Mouse (Mus musculus) liver, embryonic 12.5 days (tissue): Measurements from ENCODE around the gene Pck1. TPM values are rescaled to one million over a fixed set of nuclear protein-coding genes. Genes with fewer than 3 reads are reported as not detected.

Source experiments
- ATAC-seq: fragments of 200-750 bp; cut with Nextera tagmentation; 2 replicates; pipeline ENCODE4 v1.8.0; 2017; ENCODE audit warnings: moderate number of reproducible peaks, mild to moderate bottlenecking, moderate library complexity
- H3K27ac ChIP-seq: fragments of 300-500 bp; sonication (generic); 2 replicates; pipeline ENCODE4 v1.5.1; 2016; ENCODE audit warnings: mild to moderate bottlenecking
- H3K27me3 ChIP-seq: fragments of 300-500 bp; sonication (generic); replicated peaks from 2 replicates; pipeline ENCODE4 v1.6.1; 2016; ENCODE audit warnings: mild to moderate bottlenecking, moderate library complexity
- H3K36me3 ChIP-seq: fragments of 300-500 bp; sonication (generic); 2 replicates; pipeline ENCODE4 v1.6.1; 2016; ENCODE audit warnings: mild to moderate bottlenecking, moderate library complexity
- H3K4me1 ChIP-seq: fragments of 300-500 bp; sonication (generic); 2 replicates; pipeline ENCODE4 v1.6.1; 2016
- H3K4me2 ChIP-seq: fragments of 300-500 bp; sonication (generic); 2 replicates; pipeline ENCODE4 v1.6.1; 2016; ENCODE audit warnings: mild to moderate bottlenecking, moderate library complexity
- H3K4me3 ChIP-seq: fragments of 300-500 bp; sonication (generic); 2 replicates; pipeline ENCODE4 v1.5.1; 2016; ENCODE audit warnings: mild to moderate bottlenecking, moderate library complexity
- H3K9ac ChIP-seq: fragments of 300-500 bp; sonication (generic); 2 replicates; pipeline ENCODE4 v1.6.1; 2016; ENCODE audit warnings: mild to moderate bottlenecking, moderate library complexity
- H3K9me3 ChIP-seq: fragments of 300-500 bp; sonication (generic); replicated peaks from 2 replicates; pipeline ENCODE4 v1.6.1; 2016; ENCODE audit warnings: mild to moderate bottlenecking, moderate library complexity
- WGBS: fragments of 180-500 bp; shearing (Covaris S2); methylation state at CpG from one replicate; pipeline ENCODE4 v1.1.7; 2016; ENCODE audit not compliant: insufficient replicate concordance; 5-methylcytosine and 5-hydroxymethylcytosine counted together
- polyA plus RNA-seq: library from polyadenylated mRNA; unstranded; fragments of >200 nt; fragmentation: Nextera tagmentation; extraction: Ambion mirVana; gene quantifications from 2 replicates; pipeline ENCODE4 v1.2.1, GENCODE M21; 2016

The Pck1 gene
- polyA plus RNA-seq, 1 experiment from 2014 or later = 0.07 TPM

DNA sequence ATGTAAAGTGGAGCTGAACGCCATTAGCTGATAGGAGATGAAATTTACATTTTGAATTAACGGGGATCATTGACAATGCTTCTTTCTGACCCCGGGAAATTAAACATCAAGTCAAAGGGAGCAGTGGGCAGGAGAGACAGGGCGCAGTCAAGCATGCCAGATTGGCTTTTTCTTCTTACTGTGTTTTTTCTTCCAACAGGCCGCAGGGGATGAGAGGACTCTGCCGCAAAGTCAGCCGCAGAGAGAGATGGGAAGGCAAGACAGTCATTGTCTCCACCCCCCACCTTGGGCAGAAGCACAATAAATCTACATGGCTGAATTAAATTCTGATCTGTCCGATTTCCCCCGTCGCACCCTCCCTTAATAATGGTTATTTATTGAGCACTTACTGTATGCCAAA, 12.5 kb downstream of the Pck1 start:
- no peak for ATAC-seq
- Histone ChIP-seq H3K27me3 (peaks cover 26% of the 10 kb centered on the region), H3K4me2 (no peak overlapping the region), H3K4me1 (no peaks in the 10 kb centered on the region), H3K9ac (no peak overlapping the region), H3K4me3 (no peak overlapping the region), H3K9me3 (no peaks in the 10 kb centered on the region), H3K27ac (no peak overlapping the region), H3K36me3 (no peaks in the 10 kb centered on the region)
- WGBS = 71% methylated on average over 10 of the region's 10 CpGs

DNA sequence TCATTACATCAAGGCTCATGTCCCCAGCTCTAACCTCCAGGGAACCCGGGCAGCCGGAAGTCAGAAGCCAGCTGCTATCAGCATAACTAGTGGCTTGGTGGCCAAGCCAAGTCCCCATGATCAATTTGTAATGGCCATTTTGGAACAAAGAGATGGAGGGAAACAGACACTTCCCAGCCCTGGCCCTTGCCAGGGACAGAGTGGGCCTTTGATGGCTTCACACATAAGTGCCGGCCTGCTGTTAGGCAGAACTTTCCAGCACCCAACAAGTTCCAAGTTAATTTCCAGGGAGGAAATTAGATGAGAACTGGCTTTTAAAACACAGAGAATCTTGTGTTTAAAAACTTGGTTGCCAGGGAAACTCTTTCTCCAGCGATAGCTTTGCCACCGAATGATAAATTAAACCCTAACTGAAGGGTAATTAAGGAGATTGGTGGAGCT, 15.6 kb downstream of the Pck1 start:
- Histone ChIP-seq H3K27ac (no peak overlapping the region), H3K4me3 (no peak overlapping the region), H3K27me3 (peaks cover 46% of the 10 kb centered on the region), H3K4me1 (peaks cover 18% of the 10 kb centered on the region), H3K36me3 (no peaks in the 10 kb centered on the region), H3K4me2 (no peak overlapping the region), H3K9ac (no peak overlapping the region), H3K9me3 (no peaks in the 10 kb centered on the region)
- ATAC-seq = no peak
- WGBS = 53% methylated on average over 5 of the region's 5 CpGs

DNA sequence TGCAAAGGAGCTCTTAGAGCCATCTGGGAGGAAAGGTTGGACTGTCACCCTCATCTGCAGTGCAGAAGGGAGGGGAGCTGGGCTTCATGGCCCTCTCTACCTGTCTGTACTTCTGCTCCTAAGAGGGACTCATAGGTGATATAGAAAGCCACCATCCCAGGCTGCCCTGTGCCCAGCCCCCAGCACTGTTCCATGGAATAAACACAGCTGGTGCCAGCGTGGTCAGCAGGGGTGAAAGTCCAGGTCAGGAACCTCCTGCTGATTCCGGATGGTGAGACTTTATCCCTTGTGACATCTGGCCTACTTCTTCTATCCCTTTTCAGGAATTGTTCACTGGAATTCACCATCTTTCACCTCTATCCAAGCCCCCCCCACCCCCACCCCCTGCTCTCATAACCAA, 17.2 kb downstream of the Pck1 start:
- peaks cover 31% of the 10 kb centered on the region for H3K4me1 ChIP-seq

DNA sequence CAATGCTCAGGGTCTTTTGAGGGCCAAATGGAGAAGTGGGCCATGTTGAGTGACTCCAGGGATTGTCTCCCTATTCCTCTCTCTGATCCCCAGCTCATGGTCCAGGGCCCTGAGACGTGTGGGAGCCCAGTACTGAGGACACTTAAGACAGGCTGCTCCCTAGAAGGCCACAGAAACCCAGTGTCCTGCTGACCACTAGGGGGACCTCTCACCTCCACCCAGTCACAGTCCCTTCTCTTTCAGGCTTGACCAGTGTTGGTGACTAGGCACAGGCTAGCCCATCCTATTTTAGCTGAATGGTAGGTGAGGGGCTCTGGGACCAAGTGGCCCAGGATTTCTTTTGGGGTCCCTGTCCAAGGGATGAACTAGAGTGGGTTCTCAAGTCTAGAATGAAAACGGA, 17.9 kb downstream of the Pck1 start:
- Histone ChIP-seq H3K9ac (no peak overlapping the region), H3K27me3 (peaks cover 53% of the 10 kb centered on the region), H3K9me3 (peaks cover 5% of the 10 kb centered on the region; the same call in 1 of the 2 replicates), H3K27ac (no peak overlapping the region), H3K4me1 (peaks cover 31% of the 10 kb centered on the region), H3K36me3 (no peaks in the 10 kb centered on the region), H3K4me3 (no peak overlapping the region), H3K4me2 (no peak overlapping the region)
- ATAC-seq = no peak
- 35% methylated on average over 2 of the region's 2 CpGs for WGBS

More for the DNA sequence above, 17.2 kb downstream of the Pck1 start:
- no peaks in the 10 kb centered on the region for H3K9me3 ChIP-seq
- 44% methylated on average over 2 of the region's 2 CpGs for WGBS
- no peak overlapping the region for H3K4me2 ChIP-seq
- H3K27me3 ChIP-seq = peaks cover 53% of the 10 kb centered on the region
- no peak overlapping the region for H3K27ac ChIP-seq
- H3K36me3 ChIP-seq = no peaks in the 10 kb centered on the region
- no peak for ATAC-seq
- no peak overlapping the region for H3K9ac ChIP-seq
- no peak overlapping the region for H3K4me3 ChIP-seq

DNA sequence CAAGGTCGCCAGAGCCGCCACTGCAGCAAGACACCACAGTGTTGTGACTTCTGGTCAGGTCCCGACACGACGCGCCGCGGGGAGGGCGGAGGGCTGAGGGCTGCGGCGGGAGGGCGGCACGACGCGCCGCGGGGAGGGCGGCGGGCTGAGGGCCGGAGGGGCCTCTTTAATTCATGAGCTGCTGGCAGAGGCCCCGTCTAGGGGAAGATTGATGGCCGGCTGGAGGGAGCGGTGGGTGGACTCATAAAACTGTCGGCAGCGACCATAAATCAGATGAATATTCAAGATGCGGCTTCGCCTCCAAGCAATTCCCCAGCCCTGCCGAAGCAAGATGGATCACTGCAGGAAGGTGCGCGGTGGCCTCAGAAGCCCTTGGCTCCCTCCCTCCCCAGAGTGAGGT, 18.6 kb downstream of the Pck1 start:
- 6% methylated on average over 30 of the region's 30 CpGs for WGBS
- Histone ChIP-seq H3K4me3 (peak overlapping the region; percentile 20; the same call in 1 of the 2 replicates), H3K4me1 (peaks cover 31% of the 10 kb centered on the region), H3K27ac (no peak overlapping the region), H3K9ac (no peak overlapping the region), H3K9me3 (peaks cover 6% of the 10 kb centered on the region; the same call in 1 of the 2 replicates), H3K36me3 (no peaks in the 10 kb centered on the region), H3K4me2 (peak overlapping the region; percentile 41), H3K27me3 (peaks cover 53% of the 10 kb centered on the region)
- ATAC-seq = no peak

DNA sequence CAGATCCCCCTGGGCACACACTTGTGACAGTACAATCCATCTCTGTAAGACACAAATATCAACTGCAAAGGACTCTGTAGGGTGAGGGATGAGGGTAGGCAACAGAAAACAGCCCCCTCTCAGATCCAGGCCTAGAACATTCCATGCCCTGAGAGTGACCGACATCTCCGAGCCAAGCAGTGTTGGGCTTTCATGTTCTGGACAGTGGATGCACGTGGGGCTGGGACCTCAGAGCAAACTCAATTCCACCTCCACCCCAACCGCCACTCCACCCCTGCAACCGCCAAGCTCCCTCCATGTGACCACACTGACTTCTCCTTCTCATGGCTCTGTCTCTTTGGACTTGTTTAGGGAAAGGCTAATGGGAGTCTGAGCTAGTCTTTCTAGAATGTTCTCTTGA, 19.1 kb downstream of the Pck1 start:
- no peak for ATAC-seq
- Histone ChIP-seq H3K27me3 (peaks cover 54% of the 10 kb centered on the region), H3K27ac (no peak overlapping the region), H3K4me2 (peak overlapping the region; percentile 41), H3K4me1 (peaks cover 31% of the 10 kb centered on the region), H3K9me3 (peaks cover 6% of the 10 kb centered on the region; the same call in 1 of the 2 replicates), H3K9ac (no peak overlapping the region), H3K4me3 (no peak overlapping the region), H3K36me3 (no peaks in the 10 kb centered on the region)
- 56% methylated on average over 5 of the region's 5 CpGs for WGBS

DNA sequence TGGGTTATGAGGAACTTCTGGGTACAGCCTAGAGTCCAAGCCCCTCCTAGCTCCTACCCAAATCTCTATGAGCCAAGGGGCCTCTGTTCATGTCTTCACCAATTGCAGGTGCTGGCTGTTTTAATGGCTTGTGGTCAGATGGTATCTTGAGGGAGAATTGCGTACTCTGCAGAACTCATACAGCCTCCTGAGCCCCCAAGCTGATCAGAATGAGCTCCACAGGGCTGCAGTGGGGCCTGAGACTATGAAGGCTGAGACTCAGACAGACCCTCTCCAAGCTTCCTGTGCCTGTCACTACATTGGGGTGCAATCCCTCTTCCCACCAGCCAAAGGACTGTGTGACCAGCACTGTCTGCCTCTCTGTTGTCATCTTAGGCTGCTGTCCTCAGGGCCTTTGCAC, 19.5 kb downstream of the Pck1 start:
- Histone ChIP-seq H3K36me3 (no peaks in the 10 kb centered on the region), H3K27me3 (peaks cover 58% of the 10 kb centered on the region), H3K9me3 (peaks cover 6% of the 10 kb centered on the region; the same call in 1 of the 2 replicates), H3K9ac (no peak overlapping the region), H3K4me2 (no peak overlapping the region), H3K4me1 (peaks cover 31% of the 10 kb centered on the region), H3K4me3 (no peak overlapping the region), H3K27ac (no peak overlapping the region)
- no peak for ATAC-seq
- WGBS = 41% methylated on average over 1 of the region's 1 CpGs

DNA sequence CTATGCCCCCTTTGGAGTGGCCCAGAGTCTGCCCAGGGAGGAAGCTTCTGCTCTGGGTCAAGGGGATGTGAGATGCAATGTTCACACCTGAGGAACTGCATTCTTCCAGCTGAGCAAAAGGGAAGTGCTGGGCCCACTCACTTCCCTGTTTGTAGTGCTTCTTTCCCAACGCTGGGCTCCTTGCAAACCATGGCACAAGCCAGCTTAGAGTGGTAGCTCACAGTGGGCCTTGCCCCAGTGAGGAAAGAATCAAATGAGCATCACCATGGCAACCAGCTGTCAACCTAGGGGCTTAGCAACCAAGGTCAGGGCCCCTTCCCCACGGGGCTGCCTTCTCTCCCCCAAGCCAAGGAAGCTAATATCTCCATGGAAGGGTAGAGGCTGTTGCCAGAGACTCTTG, 20.2 kb downstream of the Pck1 start:
- Histone ChIP-seq H3K4me1 (peaks cover 31% of the 10 kb centered on the region), H3K27me3 (peaks cover 65% of the 10 kb centered on the region), H3K4me2 (peak overlapping the region; percentile 45), H3K4me3 (no peak overlapping the region), H3K27ac (no peak overlapping the region), H3K36me3 (no peaks in the 10 kb centered on the region), H3K9me3 (peaks cover 6% of the 10 kb centered on the region; the same call in 1 of the 2 replicates), H3K9ac (no peak overlapping the region)
- 22% methylated on average over 2 of the region's 2 CpGs for WGBS
- no peak for ATAC-seq

DNA sequence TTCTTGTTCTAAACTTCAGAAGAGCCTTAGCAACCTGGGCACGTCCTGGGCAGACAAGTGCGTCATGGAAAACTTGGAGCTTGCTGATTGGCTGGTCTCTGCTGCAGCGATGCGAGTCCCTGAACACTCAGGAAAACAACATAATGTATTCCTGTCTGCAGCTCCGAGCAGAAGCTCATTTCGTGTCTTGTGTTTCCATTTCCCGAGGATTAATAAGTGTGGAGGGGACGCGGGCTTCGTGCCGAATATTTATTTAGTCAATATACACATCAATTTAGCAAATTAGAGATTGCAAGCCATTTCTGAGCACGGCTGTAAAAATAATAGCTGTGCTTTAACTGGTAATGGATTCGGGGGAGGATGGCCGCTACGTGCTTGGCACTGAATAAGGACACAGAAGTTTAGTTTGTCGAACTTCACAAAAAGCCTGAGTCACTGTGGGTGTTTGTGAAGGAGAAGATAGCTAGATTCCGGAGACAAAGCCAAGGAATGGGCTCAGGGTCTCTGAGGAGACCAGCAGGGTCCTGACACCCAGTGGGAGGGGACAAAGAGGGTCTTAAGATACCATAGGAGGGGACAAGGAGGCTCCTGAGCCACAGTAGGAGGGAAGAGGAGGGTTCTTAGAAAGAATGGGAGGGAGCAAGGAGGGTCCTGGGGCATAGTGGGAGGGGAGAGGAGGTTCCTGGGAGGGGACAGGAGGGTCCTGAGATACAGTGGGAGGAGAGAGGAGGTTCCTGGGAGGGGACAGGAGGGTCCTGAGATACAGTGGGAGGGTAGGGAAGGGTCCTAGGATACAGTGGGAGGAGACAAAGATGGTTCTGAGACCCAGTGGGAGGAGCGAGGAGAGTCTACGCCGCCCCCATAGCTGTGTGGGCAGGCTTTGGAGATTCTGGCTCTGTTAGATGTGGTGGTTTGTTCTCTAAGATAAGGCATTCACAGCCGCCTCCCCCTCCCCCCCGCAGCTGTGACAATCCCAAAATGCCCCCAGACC, 21.0 kb downstream of the Pck1 start:
- peak; percentile 72 for ATAC-seq
- H3K4me2 ChIP-seq = peak overlapping the region; percentile 45
- H3K36me3 ChIP-seq = no peaks in the 10 kb centered on the region
- 9% methylated on average over 22 of the region's 22 CpGs for WGBS
- H3K4me3 ChIP-seq = peak overlapping the region; percentile 20
- peak overlapping the region; percentile 37; the same call in 1 of the 2 replicates for H3K27ac ChIP-seq
- peaks cover 6% of the 10 kb centered on the region; the same call in 1 of the 2 replicates for H3K9me3 ChIP-seq
- H3K9ac ChIP-seq = no peak overlapping the region
- peaks cover 62% of the 10 kb centered on the region for H3K27me3 ChIP-seq
- peaks cover 31% of the 10 kb centered on the region for H3K4me1 ChIP-seq

DNA sequence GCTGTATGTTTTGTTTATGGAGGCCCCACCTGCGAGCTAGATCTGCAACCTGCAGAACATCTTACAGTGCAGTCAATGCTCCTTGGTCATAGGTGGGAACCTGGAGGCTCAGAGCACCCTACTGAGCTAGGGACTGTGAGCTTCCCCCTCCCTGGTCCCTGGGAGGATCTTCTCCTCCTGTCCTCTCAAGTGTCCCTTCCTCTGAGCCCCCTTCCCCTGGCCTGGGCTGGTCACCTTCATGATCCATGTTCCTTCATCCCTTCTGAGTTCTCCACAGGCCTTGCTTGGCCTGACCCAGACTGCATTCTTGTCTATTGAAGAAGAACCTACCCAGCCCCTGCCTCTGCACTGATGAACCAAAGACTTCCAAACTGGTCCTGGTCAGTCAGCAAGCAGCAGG, 21.7 kb downstream of the Pck1 start:
- H3K4me2 ChIP-seq = peak overlapping the region; percentile 45
- H3K27me3 ChIP-seq = peaks cover 55% of the 10 kb centered on the region
- 25% methylated on average over 1 of the region's 1 CpGs for WGBS
- no peak overlapping the region for H3K27ac ChIP-seq
- ATAC-seq = 0 out of 2 replicates have a peak, but pooled peaks have one; percentile 1
- H3K9me3 ChIP-seq = peaks cover 6% of the 10 kb centered on the region; the same call in 1 of the 2 replicates
- no peaks in the 10 kb centered on the region for H3K36me3 ChIP-seq
- no peak overlapping the region for H3K9ac ChIP-seq
- peaks cover 31% of the 10 kb centered on the region for H3K4me1 ChIP-seq
- H3K4me3 ChIP-seq = no peak overlapping the region

DNA sequence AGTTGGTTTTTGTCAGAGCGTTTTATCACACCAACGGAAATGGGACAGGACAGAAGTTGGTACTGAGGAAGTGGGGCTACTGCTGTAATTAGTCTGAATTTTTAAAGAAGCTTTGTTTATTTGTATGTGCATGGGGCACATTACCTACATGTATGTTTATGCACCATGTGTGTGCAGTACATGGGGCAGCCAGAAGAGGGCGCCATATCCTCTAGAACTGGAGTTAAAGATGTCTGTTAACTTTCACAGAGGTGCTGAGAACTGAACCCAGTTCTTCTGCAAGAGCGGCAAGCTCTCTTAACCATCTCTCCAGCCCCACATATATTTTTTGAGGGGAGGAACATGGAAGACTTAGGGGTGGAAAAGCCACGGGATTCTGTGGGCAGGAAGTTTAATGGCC, 22.9 kb downstream of the Pck1 start:
- Histone ChIP-seq H3K27ac (no peak overlapping the region), H3K4me2 (no peak overlapping the region), H3K9ac (no peak overlapping the region), H3K4me3 (no peak overlapping the region), H3K27me3 (peaks cover 46% of the 10 kb centered on the region), H3K4me1 (peaks cover 31% of the 10 kb centered on the region), H3K9me3 (peaks cover 6% of the 10 kb centered on the region; the same call in 1 of the 2 replicates), H3K36me3 (no peaks in the 10 kb centered on the region)
- no peak for ATAC-seq
- WGBS = 76% methylated on average over 5 of the region's 5 CpGs

DNA sequence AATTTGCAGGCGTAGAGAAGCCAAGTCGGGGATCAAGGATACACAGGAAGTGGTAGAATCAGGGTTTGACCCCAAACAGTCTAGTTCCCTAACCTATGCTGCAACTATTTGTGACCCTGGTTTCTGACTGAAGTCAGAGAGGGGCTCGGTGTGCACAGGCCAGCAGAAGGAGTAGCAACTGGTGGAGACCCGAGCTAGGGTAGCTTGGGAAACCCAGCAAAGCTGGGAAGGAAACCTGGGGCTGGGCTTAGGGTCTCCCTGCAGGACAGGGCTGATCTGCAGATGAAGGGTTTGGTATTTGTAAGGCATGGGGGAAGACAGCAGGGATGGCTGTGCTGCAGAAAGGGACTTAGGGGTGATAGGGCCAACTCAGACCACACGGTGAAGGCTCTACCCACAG, 24.6 kb downstream of the Pck1 start:
- 44% methylated on average over 5 of the region's 5 CpGs for WGBS
- H3K9me3 ChIP-seq = peaks cover 6% of the 10 kb centered on the region; the same call in 1 of the 2 replicates
- H3K9ac ChIP-seq = no peak overlapping the region
- H3K4me1 ChIP-seq = peaks cover 20% of the 10 kb centered on the region
- H3K4me3 ChIP-seq = no peak overlapping the region
- H3K36me3 ChIP-seq = no peaks in the 10 kb centered on the region
- no peak overlapping the region for H3K4me2 ChIP-seq
- H3K27me3 ChIP-seq = peaks cover 39% of the 10 kb centered on the region
- H3K27ac ChIP-seq = no peak overlapping the region
- ATAC-seq = no peak
